Mouse (Mus musculus): ENCODE measurements around the gene Plekhg6. TPM values are rescaled to one million over a fixed set of nuclear protein-coding genes. Genes with fewer than 3 reads are reported as not detected.

Gene Plekhg6
- total and polyA plus RNA-seq, 2 experiments, result 3.0 to 5.9 TPM

GRCm38 (mm10) chr6:125344084-125344483 lies 36.5 kb downstream of the Plekhg6 start:
- DNase-seq (ENCODE audit: extremely low read depth, low read depth, low spot score), result peak; percentile 65
- TF ChIP-seq POLR2A (IDR thresholded peaks at IDR 0.05; ENCODE audit: extremely low read depth, insufficient read depth, low read length) (no peak), CTCF (IDR thresholded peaks at IDR 0.05; ENCODE audit: low read depth, low read length) (no peak)
- Histone ChIP-seq H3K4me3 (ENCODE audit: insufficient read depth, low read depth, low read length) (no peak overlapping the region), H3K79me2 (ENCODE audit: control insufficient read depth, insufficient read depth, low read length) (no peaks in the 10 kb centered on the region), H3K27ac (replicated peaks; ENCODE audit: insufficient read depth, low read depth, low read length) (no peak overlapping the region), H3K4me1 (ENCODE audit: control insufficient read depth, insufficient read depth, low read length) (peaks cover 7% of the 10 kb centered on the region), H3K9ac (ENCODE audit: low read depth, low read length) (0 out of 2 replicates have a peak overlapping the region, but pooled peaks have one; percentile 32), H3K36me3 (ENCODE audit: control insufficient read depth, insufficient read depth, low read length) (no peaks in the 10 kb centered on the region), H3K27me3 (ENCODE audit: control insufficient read depth, insufficient read depth, low read length) (no peaks in the 10 kb centered on the region)
- 33% methylated on average over 8 of the region's 8 CpGs for WGBS

DNA sequence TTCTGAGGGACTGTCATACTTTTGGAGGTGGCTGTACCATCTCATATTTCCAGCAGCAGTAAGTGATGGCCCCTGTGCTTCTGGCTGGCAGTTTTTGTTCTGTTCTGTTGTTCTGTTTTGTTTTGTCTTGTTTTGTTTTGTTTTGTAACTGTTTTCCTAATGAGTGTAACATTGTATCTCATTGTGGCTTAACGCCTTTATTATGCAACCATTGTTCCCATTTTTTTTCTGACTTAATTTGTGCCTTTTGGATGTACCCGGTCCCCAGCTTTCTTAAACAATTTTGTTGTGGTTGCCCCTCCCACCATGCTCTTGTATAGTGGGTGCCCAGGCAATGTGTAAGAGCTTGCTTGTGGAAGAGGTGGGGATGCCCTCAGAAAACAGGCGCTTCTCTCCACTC lies 38.4 kb downstream of the Plekhg6 start:
- no peak for DNase-seq (ENCODE audit: extremely low read depth, low read depth, low spot score)
- TF ChIP-seq CTCF (IDR thresholded peaks at IDR 0.05; ENCODE audit: low read depth, low read length), result no peak
- TF ChIP-seq POLR2A (IDR thresholded peaks at IDR 0.05; ENCODE audit: extremely low read depth, insufficient read depth, low read length), result no peak
- H3K27me3 ChIP-seq (ENCODE audit: control insufficient read depth, insufficient read depth, low read length), result no peaks in the 10 kb centered on the region
- no peaks in the 10 kb centered on the region for H3K79me2 ChIP-seq (ENCODE audit: control insufficient read depth, insufficient read depth, low read length)
- H3K36me3 ChIP-seq (ENCODE audit: control insufficient read depth, insufficient read depth, low read length), result no peaks in the 10 kb centered on the region
- peaks cover 5% of the 10 kb centered on the region for H3K4me1 ChIP-seq (ENCODE audit: control insufficient read depth, insufficient read depth, low read length)
- no peak overlapping the region for H3K4me3 ChIP-seq (ENCODE audit: insufficient read depth, low read depth, low read length)
- no peak overlapping the region for H3K27ac ChIP-seq (replicated peaks; ENCODE audit: insufficient read depth, low read depth, low read length)
- H3K9ac ChIP-seq (ENCODE audit: low read depth, low read length), result no peak overlapping the region
- WGBS, result 78% methylated on average over 3 of the region's 3 CpGs

- H3K36me3 ChIP-seq (ENCODE audit: control insufficient read depth, insufficient read depth, low read length), result no peaks in the 10 kb centered on the region
- H3K4me3 ChIP-seq (ENCODE audit: insufficient read depth, low read depth, low read length), result no peak overlapping the region
- H3K4me1 ChIP-seq (ENCODE audit: control insufficient read depth, insufficient read depth, low read length), result no peaks in the 10 kb centered on the region
- no peaks in the 10 kb centered on the region for H3K79me2 ChIP-seq (ENCODE audit: control insufficient read depth, insufficient read depth, low read length)
- H3K9ac ChIP-seq (ENCODE audit: low read depth, low read length), result no peak overlapping the region
- WGBS, result 87% methylated on average over 5 of the region's 5 CpGs
- H3K27ac ChIP-seq (replicated peaks; ENCODE audit: insufficient read depth, low read depth, low read length), result peak overlapping the region; percentile 31
- TF ChIP-seq POLR2A (IDR thresholded peaks at IDR 0.05; ENCODE audit: extremely low read depth, insufficient read depth, low read length) (no peak), CTCF (IDR thresholded peaks at IDR 0.05; ENCODE audit: low read depth, low read length) (no peak)
- no peaks in the 10 kb centered on the region for H3K27me3 ChIP-seq (ENCODE audit: control insufficient read depth, insufficient read depth, low read length)
- no peak for DNase-seq (ENCODE audit: extremely low read depth, low read depth, low spot score)
Observed at GRCm38 (mm10) chr6:125340244-125340643, 40.3 kb downstream of the Plekhg6 start.

DNA sequence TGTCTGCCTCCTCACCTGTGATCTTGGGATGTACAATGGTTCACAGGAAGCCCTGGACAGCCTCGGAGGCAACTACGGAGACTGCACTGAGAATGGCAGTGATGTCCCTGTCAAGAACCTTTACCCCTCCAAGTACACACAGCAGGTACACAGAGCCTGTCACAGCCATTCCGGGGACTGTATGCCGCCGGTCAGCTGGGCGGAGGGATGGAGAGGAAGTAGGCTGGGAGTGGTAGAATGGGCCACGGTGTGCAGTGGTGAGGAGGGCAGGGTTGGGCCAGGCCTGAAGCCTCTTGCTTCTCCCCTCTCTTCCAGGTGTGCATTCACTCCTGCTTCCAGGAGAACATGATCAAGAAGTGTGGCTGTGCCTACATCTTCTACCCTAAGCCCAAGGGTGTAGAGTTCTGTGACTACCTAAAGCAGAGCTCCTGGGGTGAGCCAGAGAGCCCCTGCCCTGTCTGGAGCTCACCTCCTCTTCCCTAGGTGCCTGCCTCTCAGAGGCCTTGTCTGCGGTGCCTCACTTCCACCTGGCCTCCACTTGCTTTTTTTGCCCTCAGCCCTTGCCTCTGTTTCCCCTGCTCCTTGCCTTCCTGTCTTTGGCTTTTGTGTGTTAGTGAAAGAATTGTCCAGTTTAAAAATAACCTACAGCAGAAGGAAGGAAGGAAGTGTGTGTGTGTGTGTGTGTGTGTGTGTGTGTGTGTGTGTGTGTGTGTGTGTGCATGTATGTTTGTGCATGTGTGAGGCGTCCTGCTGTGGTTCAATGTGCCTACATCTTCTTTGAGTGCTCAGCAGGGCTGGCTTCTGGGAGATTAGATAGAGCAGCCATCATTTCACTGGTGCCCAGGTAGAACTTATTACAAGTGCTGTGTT lies 41.6 kb downstream of the Plekhg6 start:
- no peaks in the 10 kb centered on the region for H3K36me3 ChIP-seq (ENCODE audit: control insufficient read depth, insufficient read depth, low read length)
- no peak overlapping the region for H3K9ac ChIP-seq (ENCODE audit: low read depth, low read length)
- 77% methylated on average over 9 of the region's 9 CpGs for WGBS
- no peaks in the 10 kb centered on the region for H3K4me1 ChIP-seq (ENCODE audit: control insufficient read depth, insufficient read depth, low read length)
- no peak overlapping the region for H3K27ac ChIP-seq (replicated peaks; ENCODE audit: insufficient read depth, low read depth, low read length)
- H3K4me3 ChIP-seq (ENCODE audit: insufficient read depth, low read depth, low read length), result no peak overlapping the region
- DNase-seq (ENCODE audit: extremely low read depth, low read depth, low spot score), result no peak
- no peaks in the 10 kb centered on the region for H3K27me3 ChIP-seq (ENCODE audit: control insufficient read depth, insufficient read depth, low read length)
- no peak for TF ChIP-seq CTCF (IDR thresholded peaks at IDR 0.05; ENCODE audit: low read depth, low read length)
- TF ChIP-seq POLR2A (IDR thresholded peaks at IDR 0.05; ENCODE audit: extremely low read depth, insufficient read depth, low read length), result no peak
- no peaks in the 10 kb centered on the region for H3K79me2 ChIP-seq (ENCODE audit: control insufficient read depth, insufficient read depth, low read length)

GRCm38 (mm10) chr6:125334356-125334755 lies 46.2 kb downstream of the Plekhg6 start:
- Histone ChIP-seq H3K27ac (replicated peaks; ENCODE audit: insufficient read depth, low read depth, low read length) (no peak overlapping the region), H3K79me2 (ENCODE audit: control insufficient read depth, insufficient read depth, low read length) (no peaks in the 10 kb centered on the region), H3K4me3 (ENCODE audit: insufficient read depth, low read depth, low read length) (no peak overlapping the region), H3K36me3 (ENCODE audit: control insufficient read depth, insufficient read depth, low read length) (no peaks in the 10 kb centered on the region), H3K4me1 (ENCODE audit: control insufficient read depth, insufficient read depth, low read length) (peaks cover 2% of the 10 kb centered on the region; the same call in 1 of the 2 replicates), H3K9ac (ENCODE audit: low read depth, low read length) (no peak overlapping the region), H3K27me3 (ENCODE audit: control insufficient read depth, insufficient read depth, low read length) (no peaks in the 10 kb centered on the region)
- WGBS, result 87% methylated on average over 2 of the region's 2 CpGs
- TF ChIP-seq CTCF (IDR thresholded peaks at IDR 0.05; ENCODE audit: low read depth, low read length) (no peak), POLR2A (IDR thresholded peaks at IDR 0.05; ENCODE audit: extremely low read depth, insufficient read depth, low read length) (no peak)
- DNase-seq (ENCODE audit: extremely low read depth, low read depth, low spot score), result no peak
